Mouse (Mus musculus): ENCODE results near the gene Gpx4.

The Gpx4 gene

GRCm38 (mm10) chr10:80105460-80105859, 58.5 kb downstream of the Gpx4 start, which contains the start of gene Sbno2:
Gene Sbno2 (minus strand): TSS chr10:80105571.
- DNase-seq (ENCODE audit: low spot score) = no peak

GRCm38 (mm10) chr10:80105926-80106325, 59.0 kb downstream of the Gpx4 start:
- no peak for DNase-seq (ENCODE audit: low spot score)

All from testis, postnatal 10 days (tissue).